8 mouse cellular contexts compared by ENCODE assay signal in genomic region chr4:131833971-131834609, GRCm38 (mm10). TPM values are rescaled to one million over a fixed set of nuclear protein-coding genes. Genes with fewer than 3 reads are reported as not detected.
A peak's percentile ranks its signal among the peaks of the same experiment; 100 is the strongest.
DNase-seq lines count a peak whose midpoint lies in the region; ATAC-seq and TF ChIP-seq lines count a peak whose summit lies in the region.

No protein-coding gene starts in this region.

- no peak for ATAC-seq in liver, embryonic 12.5 days
- ATAC-seq in activated CD4-positive, CD25-positive, alpha-beta regulatory T cell, adult 4 months = no peak

- no peaks in the 10 kb centered on the region for H3K9me3 ChIP-seq in liver, embryonic 12.5 days (replicated peaks)

- H3K4me3 ChIP-seq in layer of hippocampus, adult 2 months = no peak overlapping the region
- H3K4me3 ChIP-seq in liver, embryonic 12.5 days = no peak overlapping the region

- H3K27me3 ChIP-seq in liver, embryonic 12.5 days (replicated peaks) = peaks cover 63% of the 10 kb centered on the region

- intact Hi-C loops in gastrocnemius, postnatal 14 days (cut with DNase I; ENCODE audit: low total_unique reads) = loop anchor here (10.0 kb wide), 2 partner anchors 49 to 419 kb away; no protein-coding TSS in a partner anchor

- H3K9ac ChIP-seq in liver, embryonic 12.5 days = no peak overlapping the region

- no peaks in the 10 kb centered on the region for H3K36me3 ChIP-seq in liver, embryonic 12.5 days

- peaks cover 93% of the 10 kb centered on the region for H3K4me1 ChIP-seq in liver, embryonic 12.5 days

- H3K27ac ChIP-seq in layer of hippocampus, adult 2 months = no peak overlapping the region
- H3K27ac ChIP-seq in liver, embryonic 12.5 days = 0 out of 2 replicates have a peak overlapping the region, but pooled peaks have one; percentile 13

- 29% methylated on average over 9 of the region's 9 CpGs for WGBS in liver, embryonic 12.5 days (ENCODE audit: insufficient replicate concordance)

- peak; percentile 76 for TF ChIP-seq CTCF in layer of hippocampus, adult 2 months (conservative IDR thresholded peaks at IDR 0.05)

- peak; percentile 30 to 31 for DNase-seq in cerebellum, adult 18-20 months
- no peak for DNase-seq in cerebellum, adult 9-11 months
- peak in 1 of 2 experiments; percentile 51 for DNase-seq in layer of hippocampus, adult 2 months (ENCODE audit: low spot score in 2 of 2)
- no peak for DNase-seq in layer of hippocampus, adult 8-10 months (ENCODE audit: low spot score in 2 of 2)
- peak; percentile 63 for DNase-seq in brain, adult 2 months (ENCODE audit: low read depth, low spot score)
- no peak for DNase-seq in gastrocnemius, postnatal 14 days

- peak overlapping the region; percentile 16 for H3K4me2 ChIP-seq in liver, embryonic 12.5 days

RNA-seq across cellular contexts. Expression of gene Ptpru, which starts 4.0 kb away (rescaled TPM):
- 100 to 1,000 TPM; 101 to 108 TPM for total RNA-seq in layer of hippocampus, adult 2 months (2021)
- 10 to 100 TPM; 80.2 to 91.8 (median 84.1) TPM for total RNA-seq in layer of hippocampus, adult 8-10 months (2022)
- polyA plus RNA-seq in liver, embryonic 12.5 days (2016; fragmentation: Nextera tagmentation; extraction: Ambion mirVana) = 2.7 and 2.8 TPM in 2 replicates
- 1 to 10 TPM; 1.1 to 1.5 TPM for total RNA-seq in gastrocnemius, postnatal 14 days (2021)
- polyA plus RNA-seq in activated CD4-positive, CD25-positive, alpha-beta regulatory T cell, adult 4 months (2017; shearing (Covaris generic)) = under 1 TPM in 1 of 2 experiments, not detected in 1; 0.10 TPM

RNA-seq across cellular contexts. Expression of gene Mecr, which starts 9.2 kb away (rescaled TPM):
- 10 to 100 TPM; 33.1 to 35.8 TPM for total RNA-seq in layer of hippocampus, adult 2 months (2021)
- total RNA-seq in layer of hippocampus, adult 8-10 months (2022) = 10 to 100 TPM; 31.0 to 43.7 (median 37.7) TPM
- polyA plus RNA-seq in liver, embryonic 12.5 days (2016; fragmentation: Nextera tagmentation; extraction: Ambion mirVana) = 44.4 and 49.4 TPM in 2 replicates
- 10 to 100 TPM; 19.2 to 25.7 TPM for total RNA-seq in gastrocnemius, postnatal 14 days (2021)
- 10 to 100 TPM; 27.4 to 30.5 TPM for polyA plus RNA-seq in activated CD4-positive, CD25-positive, alpha-beta regulatory T cell, adult 4 months (2017; shearing (Covaris generic))

RNA-seq across cellular contexts. Expression of gene Srsf4, which starts 39.3 kb away (rescaled TPM):
- 10 to 100 TPM; 67.3 to 75.0 TPM for total RNA-seq in layer of hippocampus, adult 2 months (2021)
- total RNA-seq in layer of hippocampus, adult 8-10 months (2022) = 10 to 100 TPM; 62.6 to 72.1 (median 65.8) TPM
- 94.9 and 97.5 TPM in 2 replicates for polyA plus RNA-seq in liver, embryonic 12.5 days (2016; fragmentation: Nextera tagmentation; extraction: Ambion mirVana)
- total RNA-seq in gastrocnemius, postnatal 14 days (2021) = 10 to 100 TPM; 29.6 to 41.4 TPM
- polyA plus RNA-seq in activated CD4-positive, CD25-positive, alpha-beta regulatory T cell, adult 4 months (2017; shearing (Covaris generic)) = 10 to 100 TPM; 10.8 to 12.2 TPM

Comparison
In these comparisons a context has a peak if more than half of its experiments do, and no peak if none do; other contexts are left out.
1. DNase-seq: peak in cerebellum, adult 18-20 months (2 of 2) and brain, adult 2 months (single experiment); none in cerebellum, adult 9-11 months (single experiment), layer of hippocampus, adult 8-10 months (0 of 2) and gastrocnemius, postnatal 14 days (single experiment).
2. RNA of gene Ptpru, which starts 4.0 kb away (total RNA-seq): 101 to 108 TPM in layer of hippocampus, adult 2 months and 80.2 to 91.8 TPM in layer of hippocampus, adult 8-10 months; 1.1 to 1.5 TPM in gastrocnemius, postnatal 14 days; every median in the first group is over 10 times any median in the second.